Mouse (Mus musculus) gastrocnemius, postnatal 36 days (tissue): ENCODE measurements around the gene Prrg1. TPM values are rescaled to one million over a fixed set of nuclear protein-coding genes. Genes with fewer than 3 reads are reported as not detected.
A peak's percentile ranks its signal among the peaks of the same experiment; 100 is the strongest.
"Not testable (repeated sequence)": the region's sequence is repeated elsewhere in the genome, so short reads cannot be mapped to it uniquely, and the experiment has no call there.

Source experiments
- DNase-seq, 2 experiments: peaks; one replicate each; pipeline ENCODE4 v3.0.0; 2022
- intact Hi-C: fragments of 180-260 bp; cut with DNase I; formaldehyde crosslinking; loops from one replicate; pipeline ENCODE4 v1.15.1; 2025
- long read RNA-seq, 2 experiments: library from polyadenylated mRNA; stranded (forward); transcript quantifications; one replicate each; pipeline ENCODE4 v2.0.0; 2021
- total RNA-seq, 2 experiments: library from RNA; stranded (reverse); gene quantifications; 2 replicates each; pipeline ENCODE4 v1.2.3; 2021

Prrg1 gene
- 1 to 10 TPM; 4.2 to 4.7 TPM for total RNA-seq
- long read RNA-seq, experiment 1, partial matches to known transcripts: 0 of 3 reads
- long read RNA-seq, experiment 1, other reads (novel, unspliced or antisense): 2 of 3 reads
- long read RNA-seq, experiment 2, partial matches to known transcripts: 0 of 2 reads
- long read RNA-seq, experiment 2, other reads (novel, unspliced or antisense): 1 of 2 reads

DNA sequence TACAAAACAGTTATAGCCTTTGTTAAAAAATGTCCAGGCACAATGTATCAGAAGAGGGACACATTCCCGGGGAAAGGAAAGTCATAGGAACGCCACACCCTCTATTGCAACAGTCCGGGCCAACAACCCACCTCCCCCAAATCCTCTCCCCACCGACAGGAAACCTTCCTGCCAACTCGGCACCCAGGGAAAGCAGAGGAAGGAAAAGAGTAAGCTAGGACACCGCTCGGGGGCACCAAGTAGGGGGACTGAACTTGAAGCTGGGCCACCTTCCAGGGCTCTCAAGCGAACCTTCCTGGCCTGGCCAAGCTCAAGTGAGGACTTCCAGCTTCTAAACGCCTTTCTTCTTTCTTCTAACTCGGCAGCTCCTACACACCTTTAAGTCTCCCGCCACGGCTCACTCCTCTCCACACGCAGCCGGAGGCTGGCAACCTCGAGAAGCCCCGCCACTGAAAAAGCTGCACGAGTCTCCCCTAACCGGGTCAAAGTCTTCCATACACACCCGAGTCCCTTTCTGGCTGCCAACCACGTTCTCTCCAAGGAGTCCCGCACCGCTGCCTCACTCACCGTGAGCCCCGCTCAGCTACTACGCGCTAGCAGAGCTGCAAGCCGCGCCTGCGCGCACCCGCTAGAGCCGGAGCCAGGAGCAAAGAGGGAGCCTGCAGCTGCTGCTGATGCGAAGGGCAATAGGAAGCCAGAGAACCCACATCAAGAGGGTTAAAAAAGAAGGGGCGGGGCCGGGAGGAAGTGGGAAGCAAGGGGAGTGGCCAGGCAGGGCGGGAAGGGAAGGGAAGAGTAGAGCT is at the start of gene Prrg1:
Prrg1 (minus strand) TSS at position 695 of the 803 bp plus-strand sequence.
- DNase-seq: peak; percentile 57 to 66
- intact Hi-C loops: no loop called here

DNA sequence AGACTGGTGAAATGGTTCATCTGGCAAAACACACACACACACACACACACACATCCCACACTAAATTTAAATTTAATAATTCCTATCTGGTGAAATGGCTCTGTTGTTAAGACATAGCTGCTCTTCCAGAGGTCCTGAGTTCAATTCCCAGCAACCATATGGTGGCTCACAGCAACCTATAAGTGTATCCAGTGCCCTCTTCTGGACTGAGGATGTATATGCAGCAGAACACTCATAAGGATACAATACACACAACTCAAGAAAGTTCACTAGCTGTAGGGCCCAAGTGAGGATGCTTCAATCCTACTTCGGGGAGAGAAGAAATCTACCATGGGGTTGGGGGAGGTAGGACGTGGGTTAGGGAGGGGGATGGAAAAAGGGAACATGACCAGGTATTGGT is 22.1 kb upstream of the Prrg1 start:
- no peak for DNase-seq
- intact Hi-C loops: no loop called here

DNA sequence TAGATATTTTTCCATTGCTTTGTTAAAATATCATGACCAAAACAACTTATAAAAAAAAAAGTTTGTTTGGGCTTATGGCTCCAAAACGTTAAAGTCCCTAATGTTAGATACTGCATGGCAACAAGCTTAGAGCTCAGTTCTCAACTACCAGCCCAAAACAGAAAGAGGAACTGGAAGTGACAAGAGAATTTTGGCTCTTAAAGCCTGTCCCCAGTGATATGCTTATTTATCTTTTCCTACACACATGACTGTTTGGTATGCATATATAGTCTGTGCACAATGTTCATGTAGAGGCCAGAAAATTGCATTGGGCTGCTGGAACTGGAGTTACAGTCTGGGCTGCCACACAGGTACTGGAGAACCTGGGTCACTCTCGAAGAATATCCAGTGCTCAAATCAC is 9.4 kb upstream of the Prrg1 start:
- intact Hi-C loops: no loop called here
- no peak for DNase-seq

DNA sequence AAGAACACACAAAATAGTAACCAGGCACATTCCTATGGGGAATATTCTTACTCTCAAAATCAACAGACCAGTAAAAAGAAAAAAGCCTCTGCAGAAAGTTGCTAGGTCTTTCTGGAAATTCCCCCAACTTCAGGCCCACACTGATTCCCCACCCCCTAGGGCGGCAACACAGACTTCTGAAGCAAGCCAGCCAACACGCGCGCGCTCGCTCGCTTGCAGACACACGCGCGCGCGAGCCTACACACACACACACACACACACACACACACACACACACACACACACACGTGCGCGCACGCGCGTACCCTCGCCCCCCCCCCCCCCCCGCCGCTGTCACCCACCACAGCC is 868 bp downstream of the Prrg1 start:
- DNase-seq: peak; percentile 19 to 37
- intact Hi-C loops: no loop called here

DNA sequence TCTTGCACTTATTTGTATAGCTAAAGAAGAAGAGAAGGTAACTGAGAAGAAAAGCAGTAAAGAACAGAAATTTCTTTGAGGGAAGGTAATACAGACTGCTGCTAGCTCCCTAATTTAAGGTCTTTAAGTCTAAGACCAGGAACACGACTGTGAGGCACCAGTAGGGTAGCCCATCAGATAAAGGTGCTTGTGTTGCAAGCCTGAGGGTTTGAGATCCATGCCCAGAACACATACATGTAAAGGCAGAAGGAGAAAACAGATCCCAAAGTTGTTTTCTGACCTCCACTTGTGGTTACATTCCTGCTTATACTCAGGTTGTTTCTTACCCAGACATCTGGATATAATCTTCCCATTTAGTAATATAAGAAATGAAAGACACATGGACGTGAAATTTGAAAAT is 20.2 kb downstream of the Prrg1 start:
- DNase-seq: no peak
- intact Hi-C loops: no loop called here

DNA sequence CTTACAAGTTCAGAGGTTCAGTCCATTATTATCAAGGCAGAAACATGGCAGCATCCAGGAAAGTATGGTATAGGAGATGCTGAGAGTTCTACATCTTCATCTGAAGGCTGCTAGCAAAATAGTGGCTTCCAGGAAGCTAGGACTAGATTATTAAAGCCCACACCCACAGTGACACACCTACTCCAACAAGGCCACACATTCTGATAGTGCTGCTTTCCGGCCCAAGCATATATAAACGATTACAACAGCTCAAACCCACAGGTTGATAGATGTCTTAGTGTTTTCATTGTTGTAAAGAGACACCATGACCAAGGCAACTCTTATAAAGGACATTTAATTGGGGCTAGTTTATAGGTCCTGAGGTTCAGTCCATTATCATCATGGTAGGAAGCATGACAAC is 30.3 kb downstream of the Prrg1 start:
- DNase-seq: no peak
- intact Hi-C loops: no loop called here

DNA sequence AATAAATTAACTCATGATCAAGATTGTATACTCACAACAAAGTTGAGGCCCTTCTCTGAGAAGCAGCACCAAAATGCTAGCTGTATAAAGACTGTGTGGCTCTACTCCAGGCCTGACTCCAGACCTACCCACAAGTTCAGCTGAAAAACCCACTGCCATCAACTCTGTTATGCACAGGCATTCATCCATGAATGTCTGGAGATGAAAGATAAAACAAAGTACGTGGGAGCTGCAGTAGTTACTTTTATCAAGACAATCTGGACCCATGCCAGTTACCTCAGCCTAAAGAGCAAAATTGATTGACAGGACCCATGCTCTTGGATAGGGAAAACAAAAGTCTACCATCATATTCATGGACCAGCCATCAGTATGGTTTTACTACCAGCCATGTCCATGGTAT is 31.0 kb downstream of the Prrg1 start:
- intact Hi-C loops: no loop called here
- DNase-seq: no peak

DNA sequence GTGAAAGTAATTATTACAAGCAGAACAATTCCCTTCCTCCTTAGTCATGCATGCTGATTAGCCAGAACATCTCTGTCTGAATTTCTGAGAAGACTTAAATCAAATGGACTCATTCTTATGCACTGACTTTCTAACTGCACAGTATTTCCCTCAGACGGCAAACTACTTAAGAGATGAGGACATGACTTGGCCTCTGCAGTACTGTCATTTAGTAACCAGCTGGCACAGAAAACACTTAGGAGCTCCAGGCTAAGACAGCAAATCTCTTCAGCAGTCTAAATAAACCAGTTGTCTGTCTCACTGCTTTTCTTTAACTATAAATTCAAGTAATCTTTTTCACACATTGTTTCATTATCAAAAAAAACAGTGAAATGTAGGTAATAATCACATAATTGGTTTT is 36.0 kb downstream of the Prrg1 start:
- intact Hi-C loops: no loop called here
- DNase-seq: no peak

DNA sequence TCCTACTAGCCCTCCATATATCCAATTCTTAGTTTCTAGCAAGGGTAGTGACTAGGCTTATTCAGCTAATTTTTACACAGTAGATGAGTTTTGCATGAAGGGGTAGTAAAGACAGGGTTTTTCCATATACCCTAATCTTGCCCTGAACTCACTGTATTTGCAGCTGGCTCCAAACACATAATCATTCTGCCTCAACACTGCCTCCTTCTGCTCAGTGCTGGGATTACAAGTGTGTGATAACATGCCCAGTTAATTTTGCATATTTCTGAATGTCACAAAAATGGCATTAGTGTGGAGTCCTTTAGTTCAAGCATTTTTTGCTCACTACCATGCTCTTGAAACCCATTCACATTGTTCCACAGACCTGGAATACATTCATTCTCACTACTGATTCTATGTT is 44.0 kb downstream of the Prrg1 start:
- intact Hi-C loops: no loop called here
- DNase-seq: no peak

DNA sequence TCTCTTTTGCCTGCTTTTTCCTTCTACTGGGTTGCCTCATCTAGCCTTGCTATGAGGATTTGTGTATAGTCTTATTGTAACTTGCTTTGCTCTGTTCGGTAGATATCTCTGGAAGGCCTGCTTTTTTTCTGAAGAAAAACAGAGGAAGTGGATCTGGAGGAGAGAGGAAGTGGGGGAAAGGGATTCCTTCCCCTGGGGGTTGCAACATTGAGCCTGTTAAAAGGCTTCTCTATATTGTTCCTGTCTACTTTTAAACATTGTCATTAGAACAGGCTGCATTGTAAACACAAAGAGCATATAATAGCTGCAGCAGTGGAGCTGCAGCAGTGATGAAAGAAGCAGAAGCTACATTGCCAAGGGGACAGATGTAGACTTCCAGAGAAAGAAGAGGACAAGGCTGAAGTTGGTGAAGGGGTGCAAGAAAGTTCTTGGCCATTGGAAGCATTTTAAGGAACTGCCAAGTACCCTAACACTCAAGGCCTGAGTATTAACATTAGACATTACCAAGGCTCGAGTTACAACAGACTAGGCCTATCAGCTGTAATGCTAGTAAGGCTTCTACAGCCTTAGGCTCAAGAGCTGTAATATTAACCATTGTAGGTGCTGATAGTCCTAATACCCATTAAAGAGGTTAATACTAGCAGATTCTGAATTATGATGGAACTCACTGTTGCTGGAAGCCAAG is 44.9 kb downstream of the Prrg1 start:
- DNase-seq: no peak

DNA sequence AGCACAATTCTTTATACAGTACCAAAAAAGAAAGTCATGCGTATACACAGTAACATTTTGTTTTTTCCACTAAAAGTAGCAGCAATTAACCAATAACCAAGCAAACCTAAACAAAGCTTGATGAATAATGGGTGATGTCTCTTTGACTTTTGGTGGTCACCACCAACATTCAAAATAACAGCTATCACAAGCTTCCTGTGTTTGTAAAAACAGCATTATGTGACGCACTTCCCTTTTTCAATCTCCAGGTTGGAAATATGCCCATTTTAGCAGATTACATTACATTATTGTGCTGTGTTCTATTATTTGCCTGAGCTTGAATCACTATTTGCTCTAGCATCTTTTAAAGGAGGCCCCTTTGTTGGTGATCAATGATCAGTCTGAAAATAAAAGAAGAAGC is 65.4 kb downstream of the Prrg1 start:
- intact Hi-C loops: no loop called here
- no peak for DNase-seq

More for the DNA sequence above, 44.9 kb downstream of the Prrg1 start:
- intact Hi-C loops: no loop called here

DNA sequence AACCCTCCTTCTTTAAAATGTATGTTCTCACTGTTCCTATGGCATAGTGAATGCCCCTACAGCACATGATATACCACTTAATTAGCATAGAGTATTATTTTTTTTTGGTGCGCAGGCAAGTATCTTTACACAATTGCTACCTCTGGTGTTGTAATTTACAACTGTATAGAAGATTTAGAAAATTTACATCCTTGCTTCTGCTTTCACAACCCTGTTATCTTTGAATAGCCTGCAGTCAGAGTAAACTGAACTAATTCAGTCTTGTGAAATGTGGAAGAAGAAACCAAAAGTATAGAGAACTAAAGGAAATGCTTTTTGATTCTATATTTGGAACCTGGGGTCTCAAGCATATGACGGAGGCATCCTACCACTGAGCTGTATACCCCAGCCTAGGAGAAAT is 100.7 kb downstream of the Prrg1 start:
- no peak for DNase-seq
- intact Hi-C loops: no loop called here

DNA sequence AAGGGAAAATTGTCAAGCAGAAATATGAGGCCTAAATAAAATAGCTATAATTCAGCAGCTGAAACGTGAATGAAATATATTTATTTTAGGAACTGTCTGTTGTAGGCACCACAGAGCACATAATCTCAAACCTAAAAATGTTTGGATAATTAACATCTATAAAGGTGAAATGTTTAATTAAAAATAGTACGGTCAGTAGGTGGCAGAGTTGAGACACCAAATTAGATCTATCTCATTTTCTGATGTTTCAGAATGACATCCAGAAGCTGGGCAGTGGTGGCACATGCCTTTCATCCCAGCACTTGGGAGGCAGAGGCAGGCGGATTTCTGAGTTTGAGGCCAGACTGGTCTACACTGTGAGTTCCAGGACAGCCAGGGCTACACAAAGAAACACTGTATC is 104.0 kb downstream of the Prrg1 start:
- DNase-seq: no peak
- intact Hi-C loops: no loop called here

DNA sequence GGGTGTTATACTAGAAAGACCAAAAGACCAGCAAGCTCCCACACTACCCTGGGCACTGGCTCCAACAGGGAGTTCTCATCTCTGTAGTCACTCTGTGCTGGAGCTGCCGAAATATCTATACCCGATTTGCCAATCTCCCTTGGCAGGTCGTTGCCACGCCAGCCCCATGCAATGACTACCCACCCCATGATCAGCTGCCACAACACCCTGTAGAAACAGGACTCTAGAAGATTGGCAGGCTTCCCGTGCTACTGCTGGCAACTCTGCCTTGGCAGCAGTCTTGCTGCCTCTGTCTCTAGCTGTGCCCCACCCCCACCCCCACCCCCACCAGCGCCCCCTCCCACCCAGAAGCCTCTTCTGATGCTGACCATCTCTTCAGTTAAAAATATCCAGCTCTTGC is 149.3 kb downstream of the Prrg1 start:
- intact Hi-C loops: no loop called here
- no peak for DNase-seq

DNA sequence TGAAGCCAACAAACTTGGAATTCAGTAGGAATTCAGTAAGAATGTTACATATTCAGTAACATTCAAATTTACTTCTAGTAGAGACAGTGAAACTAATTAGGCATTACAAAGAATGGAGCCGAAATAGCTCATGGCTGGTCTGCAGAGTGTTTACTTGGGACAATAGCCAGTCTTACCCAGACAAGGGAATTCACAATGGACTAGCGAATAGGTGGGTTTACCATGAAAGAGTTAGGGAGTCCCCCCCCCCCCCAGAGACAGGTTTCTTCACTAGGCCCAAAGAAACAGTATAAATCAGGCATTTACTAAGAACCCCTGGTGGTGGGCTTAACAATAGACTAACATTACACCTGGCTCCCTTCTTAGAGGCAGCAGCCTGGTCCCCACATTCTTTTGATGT is 180.3 kb downstream of the Prrg1 start:
- DNase-seq, intact Hi-C loops: not testable (repeated sequence)

Other genes starting within 250 kb of the Prrg1 start
- not detected for gene 4930480E11Rik, start 214.3 kb downstream of the Prrg1 start, total RNA-seq
- gene Fam47c, start 153.9 kb upstream of the Prrg1 start, total RNA-seq: not detected